ENCODE assay signal across 8 mouse cellular contexts in genomic region chr16:20098375-20098727, GRCm38 (mm10). TPM values are rescaled to one million over a fixed set of nuclear protein-coding genes. Genes with fewer than 3 reads are reported as not detected.
DNase-seq lines count a peak whose midpoint lies in the region; ATAC-seq and TF ChIP-seq lines count a peak whose summit lies in the region.

No protein-coding gene starts in this region.

- TF ChIP-seq CTCF in ES-Bruce4 (IDR thresholded peaks at IDR 0.05; ENCODE audit: low read depth, low read length) = no peak
- TF ChIP-seq CTCF in liver, postnatal 0 days (IDR thresholded peaks at IDR 0.05; ENCODE audit: low read depth) = no peak

- H3K36me3 ChIP-seq in heart, embryonic 13.5 days = peaks cover 17% of the 10 kb centered on the region
- H3K36me3 ChIP-seq in ES-Bruce4 (ENCODE audit: control insufficient read depth, insufficient read depth, low read length, poor library complexity, severe bottlenecking) = peaks cover 2% of the 10 kb centered on the region
- peaks cover 13% of the 10 kb centered on the region for H3K36me3 ChIP-seq in forebrain, embryonic 16.5 days (ENCODE audit: control insufficient read depth, insufficient read depth)
- H3K36me3 ChIP-seq in liver, postnatal 0 days (replicated peaks; ENCODE audit: insufficient read depth, low read length) = peaks cover 7% of the 10 kb centered on the region; the same call in 1 of the 2 replicates

- peaks cover 3% of the 10 kb centered on the region for H3K9me3 ChIP-seq in heart, embryonic 13.5 days
- peaks cover 9% of the 10 kb centered on the region for H3K9me3 ChIP-seq in ES-Bruce4 (replicated peaks; ENCODE audit: control insufficient read depth, insufficient read depth, low read length, poor library complexity, severe bottlenecking)
- H3K9me3 ChIP-seq in forebrain, embryonic 16.5 days (ENCODE audit: control insufficient read depth, low read length) = peaks cover 5% of the 10 kb centered on the region
- no peaks in the 10 kb centered on the region for H3K9me3 ChIP-seq in liver, postnatal 0 days (ENCODE audit: low read length)

- no peaks in the 10 kb centered on the region for H3K27me3 ChIP-seq in heart, embryonic 13.5 days (replicated peaks)
- H3K27me3 ChIP-seq in ES-Bruce4 (ENCODE audit: control insufficient read depth, insufficient read depth, low read length, poor library complexity, severe bottlenecking) = no peaks in the 10 kb centered on the region
- no peaks in the 10 kb centered on the region for H3K27me3 ChIP-seq in forebrain, embryonic 16.5 days (replicated peaks; ENCODE audit: control insufficient read depth, insufficient read depth, low read length)
- H3K27me3 ChIP-seq in liver, postnatal 0 days (ENCODE audit: insufficient read depth, low read length) = no peaks in the 10 kb centered on the region

- DNase-seq in heart, adult 18-20 months = no peak
- DNase-seq in liver, postnatal 0 days = no peak
- DNase-seq in cerebellum, adult 11 months = no peak
- DNase-seq in right cerebral cortex, adult 2 months (ENCODE audit: low spot score in 2 of 2) = no peak
- no peak for DNase-seq in thymus, postnatal 14 days

- WGBS in heart, embryonic 13.5 days = 6% methylated on average over 4 of the region's 4 CpGs
- 7% methylated on average over 4 of the region's 4 CpGs for WGBS in forebrain, embryonic 16.5 days
- 4% methylated on average over 4 of the region's 4 CpGs for WGBS in liver, postnatal 0 days (ENCODE audit: insufficient replicate concordance)

- peak overlapping the region; percentile 100 for H3K27ac ChIP-seq in heart, embryonic 13.5 days (replicated peaks)
- H3K27ac ChIP-seq in ES-Bruce4 (ENCODE audit: insufficient read depth, low read length) = no peak overlapping the region
- H3K27ac ChIP-seq in forebrain, embryonic 16.5 days (ENCODE audit: low read length) = peak overlapping the region; percentile 97
- H3K27ac ChIP-seq in liver, postnatal 0 days (ENCODE audit: low read depth) = peak overlapping the region; percentile 100

- H3K9ac ChIP-seq in heart, embryonic 13.5 days = peak overlapping the region; percentile 99
- 0 out of 2 replicates have a peak overlapping the region, but pooled peaks have one; percentile 26 for H3K9ac ChIP-seq in ES-Bruce4 (ENCODE audit: low read depth, poor library complexity, severe bottlenecking)
- peak overlapping the region; percentile 94 for H3K9ac ChIP-seq in forebrain, embryonic 16.5 days (replicated peaks; ENCODE audit: low read depth, low read length)
- peak overlapping the region; percentile 95 for H3K9ac ChIP-seq in liver, postnatal 0 days (replicated peaks)

- no peak for ATAC-seq in heart, embryonic 13.5 days (ENCODE audit: extremely low read depth, insufficient number of reproducible peaks, low FRiP score, low TSS enrichment)
- ATAC-seq in forebrain, embryonic 16.5 days = no peak
- no peak for ATAC-seq in liver, postnatal 0 days

- peak overlapping the region; percentile 98 for H3K4me3 ChIP-seq in heart, embryonic 13.5 days
- no peak overlapping the region for H3K4me3 ChIP-seq in ES-Bruce4 (ENCODE audit: low read depth, low read length)
- peak overlapping the region; percentile 80 for H3K4me3 ChIP-seq in forebrain, embryonic 16.5 days (replicated peaks; ENCODE audit: low read length)
- peak overlapping the region; percentile 87 for H3K4me3 ChIP-seq in liver, postnatal 0 days (ENCODE audit: low read depth, low read length)

- H3K4me2 ChIP-seq in heart, embryonic 13.5 days = peak overlapping the region; percentile 69
- H3K4me2 ChIP-seq in forebrain, embryonic 16.5 days (ENCODE audit: low read length) = peak overlapping the region; percentile 64
- H3K4me2 ChIP-seq in liver, postnatal 0 days (ENCODE audit: low read depth, low read length) = peak overlapping the region; percentile 79

- TF ChIP-seq EP300 in ES-Bruce4 (IDR thresholded peaks at IDR 0.05; ENCODE audit: insufficient read depth, low read depth, low read length) = no peak
- 0 out of 2 replicates have a peak, but pooled peaks have one; percentile 11 for TF ChIP-seq EP300 in liver, postnatal 0 days (IDR thresholded peaks at IDR 0.05; ENCODE audit: low read depth)

- peaks cover 16% of the 10 kb centered on the region for H3K4me1 ChIP-seq in heart, embryonic 13.5 days
- no peaks in the 10 kb centered on the region for H3K4me1 ChIP-seq in ES-Bruce4 (ENCODE audit: control insufficient read depth, insufficient read depth, low read length)
- peaks cover 10% of the 10 kb centered on the region for H3K4me1 ChIP-seq in forebrain, embryonic 16.5 days (replicated peaks; ENCODE audit: control insufficient read depth, insufficient read depth, low read length)
- H3K4me1 ChIP-seq in liver, postnatal 0 days (ENCODE audit: insufficient read depth) = 0 out of 2 replicates have a peak, but pooled peaks cover 3% of the 10 kb centered on the region

- no peak for TF ChIP-seq POLR2A in ES-Bruce4 (IDR thresholded peaks at IDR 0.05; ENCODE audit: insufficient read depth, low read length)

RNA-seq across cellular contexts. Expression of gene Klhl24, which starts 1.0 kb away (rescaled TPM):
- 31.7 and 36.7 TPM in 2 replicates for polyA plus RNA-seq in heart, embryonic 13.5 days (2015; fragmentation: Nextera tagmentation; extraction: Ambion mirVana)
- 100 to 1,000 TPM; 244 to 313 TPM for total RNA-seq in heart, adult 18-20 months (2021)
- 96.1 and 113 TPM in 2 replicates for polyA plus RNA-seq in ES-Bruce4 (2011; ENCODE audit: insufficient read depth, insufficient read length, low read depth, missing spikeins)
- 69.5 and 81.2 TPM in 2 replicates for polyA plus RNA-seq in forebrain, embryonic 16.5 days (2015; fragmentation: Nextera tagmentation; extraction: Ambion mirVana)
- 10.5 and 12.1 TPM in 2 replicates for polyA plus RNA-seq in liver, postnatal 0 days (2015; fragmentation: Nextera tagmentation; extraction: Ambion mirVana)

RNA-seq across cellular contexts. Expression of gene Yeats2, which starts 42.5 kb away (rescaled TPM):
- 16.0 and 19.6 TPM in 2 replicates for polyA plus RNA-seq in heart, embryonic 13.5 days (2015; fragmentation: Nextera tagmentation; extraction: Ambion mirVana)
- 1 to 10 TPM; 7.1 to 9.8 TPM for total RNA-seq in heart, adult 18-20 months (2021)
- polyA plus RNA-seq in ES-Bruce4 (2011; ENCODE audit: insufficient read depth, insufficient read length, low read depth, missing spikeins) = 92.7 and 112 TPM in 2 replicates
- polyA plus RNA-seq in forebrain, embryonic 16.5 days (2015; fragmentation: Nextera tagmentation; extraction: Ambion mirVana) = 25.6 and 28.9 TPM in 2 replicates
- 1.6 and 2.0 TPM in 2 replicates for polyA plus RNA-seq in liver, postnatal 0 days (2015; fragmentation: Nextera tagmentation; extraction: Ambion mirVana)

Comparison
In these comparisons a context has a peak if more than half of its experiments do, and no peak if none do; other contexts are left out.
1. H3K9ac ChIP-seq: peak in every context shown above with its lines; median percentile 99 in heart, embryonic 13.5 days; 95 in liver, postnatal 0 days; 94 in forebrain, embryonic 16.5 days; 26 in ES-Bruce4.